Mouse (Mus musculus): ENCODE data around the gene Ddx6. TPM values are rescaled to one million over a fixed set of nuclear protein-coding genes. Genes with fewer than 3 reads are reported as not detected.

Gene Ddx6
- polyA plus RNA-seq, 1 experiment from 2014 or later: 10.9 TPM

DNA sequence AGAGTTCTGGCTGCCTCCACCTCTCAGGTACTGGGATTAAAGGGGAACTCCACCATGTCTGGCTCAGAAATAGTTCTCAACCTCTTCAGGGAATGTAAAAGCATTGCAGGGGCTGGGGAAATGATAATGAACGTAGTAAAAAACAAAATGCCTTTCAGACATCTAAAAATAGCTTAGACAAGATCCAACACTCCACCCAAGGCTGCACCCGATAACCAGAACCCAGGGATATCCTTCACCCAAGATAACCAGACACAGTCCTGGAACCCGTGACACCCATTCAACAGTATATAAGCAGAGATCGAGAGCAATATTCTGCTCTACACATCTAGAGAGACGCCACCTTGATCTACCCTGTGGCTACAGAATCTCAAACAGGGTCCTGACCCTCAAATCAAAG, 24.6 kb upstream of the Ddx6 start:
- no peaks in the 10 kb centered on the region for H3K9me3 ChIP-seq (replicated peaks)
- no peaks in the 10 kb centered on the region for H3K27me3 ChIP-seq
- H3K36me3 ChIP-seq: no peaks in the 10 kb centered on the region
- no peak for ATAC-seq (replicated peaks; ENCODE audit: insufficient number of reproducible peaks, insufficient read depth, low FRiP score, low read depth)
- H3K27ac ChIP-seq: no peak overlapping the region
- H3K4me1 ChIP-seq (replicated peaks): 0 out of 2 replicates have a peak, but pooled peaks cover 6% of the 10 kb centered on the region
- H3K4me3 ChIP-seq: no peak overlapping the region
- 59% methylated on average over 5 of the region's 5 CpGs for WGBS
- no peak overlapping the region for H3K9ac ChIP-seq
- H3K4me2 ChIP-seq: no peak overlapping the region

DNA sequence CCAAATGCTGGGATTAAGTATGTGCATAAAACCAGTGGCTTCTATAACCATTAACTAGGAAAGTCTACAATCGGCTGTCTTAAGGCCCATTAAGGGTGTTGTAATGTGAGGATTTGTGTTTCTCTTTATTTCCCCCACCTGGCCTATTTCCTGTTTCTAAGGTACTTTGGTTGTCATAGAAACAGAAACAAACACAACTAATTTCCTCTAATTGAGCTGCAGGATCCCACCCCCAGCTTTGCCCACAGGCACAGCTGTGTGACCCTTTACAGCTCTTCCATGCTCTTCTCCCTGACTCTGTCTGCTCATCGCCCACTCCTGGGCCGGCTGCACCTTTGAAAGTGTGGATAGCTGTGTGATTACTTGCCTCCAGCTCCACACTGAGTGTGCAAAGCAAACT, 23.3 kb upstream of the Ddx6 start:
- no peaks in the 10 kb centered on the region for H3K9me3 ChIP-seq (replicated peaks)
- ATAC-seq (replicated peaks; ENCODE audit: insufficient number of reproducible peaks, insufficient read depth, low FRiP score, low read depth): no peak
- H3K9ac ChIP-seq: no peak overlapping the region
- WGBS: 47% methylated on average over 3 of the region's 3 CpGs
- no peaks in the 10 kb centered on the region for H3K36me3 ChIP-seq
- no peak overlapping the region for H3K27ac ChIP-seq
- H3K4me2 ChIP-seq: no peak overlapping the region
- H3K27me3 ChIP-seq: no peaks in the 10 kb centered on the region
- H3K4me3 ChIP-seq: no peak overlapping the region
- H3K4me1 ChIP-seq (replicated peaks): 0 out of 2 replicates have a peak, but pooled peaks cover 6% of the 10 kb centered on the region

DNA sequence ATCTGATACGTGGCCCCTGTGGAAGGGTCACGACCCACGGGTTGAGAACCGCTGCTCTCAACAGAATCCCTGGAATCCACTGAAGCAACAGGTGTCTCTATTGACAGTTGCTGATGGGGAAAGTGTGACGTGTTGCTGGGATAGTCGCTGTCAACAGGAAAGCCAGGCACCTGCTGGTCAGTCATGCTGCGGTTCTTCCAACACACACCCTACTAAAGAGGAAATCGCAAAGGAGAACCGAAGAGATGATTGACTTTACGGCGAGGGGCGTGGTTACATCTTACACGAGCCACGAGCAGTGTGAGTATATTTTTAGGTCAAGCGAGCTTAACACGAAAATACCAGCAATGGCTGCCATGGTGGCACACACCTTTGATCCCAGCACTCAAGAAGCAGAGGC, 22.3 kb upstream of the Ddx6 start:
- no peaks in the 10 kb centered on the region for H3K36me3 ChIP-seq
- no peak overlapping the region for H3K4me3 ChIP-seq
- no peak overlapping the region for H3K27ac ChIP-seq
- no peak overlapping the region for H3K9ac ChIP-seq
- no peak overlapping the region for H3K4me2 ChIP-seq
- H3K4me1 ChIP-seq (replicated peaks): 0 out of 2 replicates have a peak, but pooled peaks cover 6% of the 10 kb centered on the region
- no peak for ATAC-seq (replicated peaks; ENCODE audit: insufficient number of reproducible peaks, insufficient read depth, low FRiP score, low read depth)
- WGBS: 68% methylated on average over 16 of the region's 16 CpGs
- no peaks in the 10 kb centered on the region for H3K27me3 ChIP-seq
- H3K9me3 ChIP-seq (replicated peaks): no peaks in the 10 kb centered on the region

DNA sequence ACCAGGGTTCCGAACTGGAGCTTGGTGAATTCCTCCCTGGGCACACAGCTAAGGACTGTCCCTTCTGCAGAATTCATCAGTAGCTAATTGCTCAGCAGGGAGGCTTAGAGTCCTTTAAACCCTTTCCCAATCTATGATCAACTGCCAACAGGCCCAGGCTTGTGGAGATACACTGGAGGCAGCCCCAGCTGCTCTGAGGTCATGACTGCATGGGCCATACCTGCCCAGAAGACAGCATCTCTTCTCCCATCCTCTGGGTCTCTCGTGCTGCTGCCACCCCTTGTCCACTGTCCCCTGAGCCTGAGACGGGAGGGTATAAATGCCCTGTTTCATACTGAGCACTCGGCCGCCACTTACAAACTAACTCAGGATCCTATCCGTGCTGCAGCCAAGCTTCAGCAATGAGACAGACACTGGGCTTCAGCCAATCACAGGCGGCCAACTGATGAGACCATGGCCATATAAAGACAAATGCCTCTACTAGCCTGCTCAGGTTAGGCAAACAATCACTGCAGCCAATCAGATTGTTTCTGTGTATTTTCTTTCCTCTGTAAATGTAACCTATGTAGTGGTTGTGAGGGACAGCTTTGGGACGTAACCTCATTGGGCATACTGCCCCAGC, 17.9 kb upstream of the Ddx6 start:
- 69% methylated on average over 8 of the region's 8 CpGs for WGBS
- no peak overlapping the region for H3K9ac ChIP-seq
- no peaks in the 10 kb centered on the region for H3K9me3 ChIP-seq (replicated peaks)
- H3K36me3 ChIP-seq: no peaks in the 10 kb centered on the region
- H3K4me1 ChIP-seq (replicated peaks): no peaks in the 10 kb centered on the region
- no peaks in the 10 kb centered on the region for H3K27me3 ChIP-seq
- no peak overlapping the region for H3K4me3 ChIP-seq
- H3K27ac ChIP-seq: no peak overlapping the region
- H3K4me2 ChIP-seq: no peak overlapping the region
- ATAC-seq (replicated peaks; ENCODE audit: insufficient number of reproducible peaks, insufficient read depth, low FRiP score, low read depth): no peak

DNA sequence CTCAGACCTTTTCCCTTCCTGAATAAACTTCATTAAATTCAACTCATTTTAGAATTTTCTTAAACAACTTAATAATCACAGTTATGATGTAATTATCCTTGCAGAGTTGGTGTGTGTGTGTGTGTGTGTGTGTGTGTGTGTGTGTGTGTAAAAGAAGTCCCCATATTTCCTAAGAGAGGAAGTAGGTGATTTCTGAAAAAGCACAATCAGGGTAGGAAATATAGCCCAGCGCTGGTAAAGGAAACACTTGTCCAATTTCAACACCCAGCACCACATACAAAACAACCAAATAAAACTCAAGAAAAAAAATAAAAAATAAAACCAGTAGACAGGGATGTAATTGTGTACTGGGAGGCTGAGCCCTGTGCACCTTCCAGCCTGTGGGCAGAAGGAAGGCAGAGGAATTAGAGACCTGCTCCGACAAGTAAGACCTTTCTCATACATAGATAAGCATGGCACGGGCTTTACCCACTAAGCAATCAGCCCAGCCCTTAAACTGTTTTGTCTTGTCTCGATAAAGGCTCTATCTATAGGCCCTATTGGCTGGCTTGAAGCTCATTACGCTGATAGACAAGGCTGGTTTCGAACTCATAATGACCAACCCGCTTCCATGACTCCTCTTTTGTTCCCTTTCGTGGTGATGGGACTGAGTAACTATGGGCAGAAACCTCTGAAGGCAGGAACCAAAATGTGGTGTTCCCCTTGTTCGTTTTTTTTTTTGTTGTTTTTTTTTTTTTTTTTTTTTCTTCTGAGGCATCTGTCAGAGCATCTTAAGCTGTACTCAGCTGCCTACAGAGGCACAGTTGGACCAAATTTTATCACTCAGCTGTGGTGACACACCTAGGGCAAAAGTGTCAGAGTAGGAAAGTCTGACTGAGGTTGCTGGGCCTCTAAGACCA, 17.2 kb upstream of the Ddx6 start:
- Histone ChIP-seq H3K4me1 (replicated peaks) (no peaks in the 10 kb centered on the region), H3K4me3 (no peak overlapping the region), H3K36me3 (no peaks in the 10 kb centered on the region), H3K27ac (no peak overlapping the region), H3K4me2 (no peak overlapping the region), H3K9ac (no peak overlapping the region), H3K9me3 (replicated peaks) (no peaks in the 10 kb centered on the region), H3K27me3 (no peaks in the 10 kb centered on the region)
- ATAC-seq (replicated peaks; ENCODE audit: insufficient number of reproducible peaks, insufficient read depth, low FRiP score, low read depth): no peak
- 76% methylated on average over 9 of the region's 9 CpGs for WGBS

DNA sequence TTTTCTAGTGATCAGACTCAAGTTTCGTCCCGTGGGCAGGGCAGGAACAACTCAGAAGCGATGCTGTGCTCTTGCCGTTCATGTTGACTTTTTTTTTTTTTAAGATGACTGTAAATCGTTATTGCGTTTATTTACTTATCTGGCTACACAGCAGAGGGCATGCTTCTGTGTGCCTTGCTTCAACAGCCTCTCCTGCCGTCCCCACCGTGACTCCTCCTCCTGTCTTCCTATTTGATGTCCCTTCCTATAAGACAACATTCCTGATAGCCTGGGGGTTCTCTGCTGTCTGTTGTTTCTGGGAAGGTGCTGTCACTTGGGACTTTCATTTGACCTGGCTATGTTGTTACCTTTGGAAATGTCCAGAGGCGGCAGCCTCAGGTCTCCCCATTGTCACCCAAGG, 16.1 kb upstream of the Ddx6 start:
- Histone ChIP-seq H3K4me1 (replicated peaks) (no peaks in the 10 kb centered on the region), H3K4me2 (no peak overlapping the region), H3K9me3 (replicated peaks) (no peaks in the 10 kb centered on the region), H3K4me3 (no peak overlapping the region), H3K9ac (no peak overlapping the region), H3K36me3 (no peaks in the 10 kb centered on the region), H3K27ac (no peak overlapping the region), H3K27me3 (no peaks in the 10 kb centered on the region)
- no peak for ATAC-seq (replicated peaks; ENCODE audit: insufficient number of reproducible peaks, insufficient read depth, low FRiP score, low read depth)
- 52% methylated on average over 9 of the region's 9 CpGs for WGBS

DNA sequence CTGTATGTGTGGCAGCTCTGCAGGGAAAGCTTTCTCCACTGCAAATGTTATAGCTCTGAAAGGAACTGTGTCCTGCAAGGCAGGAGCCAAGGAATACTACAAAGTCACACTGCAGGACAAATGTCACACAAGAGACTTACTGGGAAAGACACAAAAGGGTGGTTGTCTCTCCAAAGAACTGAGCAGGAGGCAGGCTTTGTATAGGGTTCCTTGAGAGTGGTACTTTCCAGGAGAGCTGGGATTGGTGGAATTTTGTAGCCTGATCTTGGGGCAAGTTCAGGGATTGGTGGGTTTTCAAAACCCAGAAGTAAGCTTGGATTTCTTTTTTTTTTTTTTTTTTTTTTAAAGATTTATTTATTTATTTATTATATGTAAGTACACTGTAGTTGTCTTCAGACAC, 15.6 kb upstream of the Ddx6 start:
- Histone ChIP-seq H3K4me2 (no peak overlapping the region), H3K36me3 (no peaks in the 10 kb centered on the region), H3K9ac (no peak overlapping the region), H3K4me1 (replicated peaks) (no peaks in the 10 kb centered on the region), H3K27ac (no peak overlapping the region), H3K9me3 (replicated peaks) (no peaks in the 10 kb centered on the region), H3K4me3 (no peak overlapping the region), H3K27me3 (no peaks in the 10 kb centered on the region)
- ATAC-seq (replicated peaks; ENCODE audit: insufficient number of reproducible peaks, insufficient read depth, low FRiP score, low read depth): no peak

DNA sequence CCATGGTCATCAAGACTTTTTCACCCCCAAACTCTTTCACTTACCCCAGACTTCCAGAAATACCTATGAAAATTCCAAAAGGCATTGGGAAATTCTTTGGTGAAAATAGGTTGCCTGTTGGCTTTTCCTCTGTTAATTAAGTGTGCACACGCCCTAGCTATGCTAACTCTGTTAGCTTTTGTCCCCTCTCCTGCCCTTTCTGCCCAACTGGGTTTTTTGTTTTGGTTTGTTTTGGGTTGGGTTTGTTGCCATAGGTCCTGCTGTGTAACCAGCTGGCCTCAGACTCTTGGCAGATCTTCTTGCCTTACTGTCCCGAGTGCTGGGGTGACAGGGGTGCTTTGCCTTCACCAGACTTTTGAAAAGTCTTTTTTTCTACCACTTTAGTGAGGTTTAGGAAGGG, 13.7 kb upstream of the Ddx6 start:
- no peak for ATAC-seq (replicated peaks; ENCODE audit: insufficient number of reproducible peaks, insufficient read depth, low FRiP score, low read depth)
- H3K9ac ChIP-seq: no peak overlapping the region
- H3K4me2 ChIP-seq: no peak overlapping the region
- no peaks in the 10 kb centered on the region for H3K4me1 ChIP-seq (replicated peaks)
- H3K9me3 ChIP-seq (replicated peaks): no peaks in the 10 kb centered on the region
- H3K27me3 ChIP-seq: no peaks in the 10 kb centered on the region
- H3K4me3 ChIP-seq: no peak overlapping the region
- H3K36me3 ChIP-seq: no peaks in the 10 kb centered on the region
- WGBS: 38% methylated on average over 2 of the region's 2 CpGs
- H3K27ac ChIP-seq: no peak overlapping the region

DNA sequence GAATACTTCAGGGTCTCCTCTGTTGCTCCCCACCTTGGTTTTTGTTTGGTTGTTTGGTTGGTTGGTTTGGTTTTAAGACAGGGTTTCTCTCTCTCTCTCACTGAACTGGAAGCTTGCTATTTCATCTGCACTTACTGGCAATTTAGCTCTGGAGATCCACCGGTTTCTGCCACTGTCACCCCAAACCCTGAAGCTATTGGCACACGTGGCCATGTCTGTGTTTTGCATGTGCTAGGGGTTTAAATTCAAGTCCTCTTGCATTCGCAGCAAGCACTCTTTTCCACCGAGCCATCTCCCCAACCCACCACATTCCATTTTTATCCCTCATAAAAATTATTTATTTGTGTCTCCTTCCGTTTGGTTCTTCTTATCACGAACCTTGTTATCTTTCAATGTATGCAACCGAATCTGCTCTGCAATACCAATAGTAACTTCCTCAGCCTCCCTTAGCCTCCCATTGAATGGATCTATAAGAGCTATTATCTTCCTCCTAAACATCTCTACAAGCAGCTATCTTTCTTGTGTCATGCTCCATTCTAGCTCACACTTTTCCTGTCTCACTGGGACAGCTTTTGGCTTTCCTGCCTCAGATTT, 13.0 kb upstream of the Ddx6 start:
- no peak for ATAC-seq (replicated peaks; ENCODE audit: insufficient number of reproducible peaks, insufficient read depth, low FRiP score, low read depth)
- H3K9me3 ChIP-seq (replicated peaks): no peaks in the 10 kb centered on the region
- 58% methylated on average over 7 of the region's 7 CpGs for WGBS

DNA sequence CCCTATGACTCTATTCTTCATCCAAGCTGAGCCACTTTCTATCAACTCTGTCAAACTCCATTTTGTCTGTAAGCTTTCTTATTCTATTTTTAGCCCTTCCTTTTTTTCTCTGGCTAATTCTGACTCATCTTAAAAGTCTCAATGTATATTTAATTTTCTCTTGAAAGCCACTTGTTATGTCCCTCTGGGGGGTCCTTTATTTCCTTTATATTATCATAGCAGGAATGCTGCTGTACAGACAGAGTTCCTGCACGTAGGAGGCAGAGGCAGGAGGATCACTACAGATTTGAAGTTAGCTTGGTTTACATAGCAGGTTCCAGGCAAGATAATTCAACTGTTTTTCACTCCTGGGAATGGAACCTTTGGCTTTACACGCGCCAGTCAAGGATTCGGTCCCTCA, 11.5 kb upstream of the Ddx6 start:
- 80% methylated on average over 4 of the region's 4 CpGs for WGBS
- Histone ChIP-seq H3K4me3 (no peak overlapping the region), H3K9ac (no peak overlapping the region), H3K36me3 (no peaks in the 10 kb centered on the region), H3K4me1 (replicated peaks) (0 out of 2 replicates have a peak, but pooled peaks cover 3% of the 10 kb centered on the region), H3K27ac (no peak overlapping the region), H3K9me3 (replicated peaks) (no peaks in the 10 kb centered on the region), H3K27me3 (no peaks in the 10 kb centered on the region), H3K4me2 (no peak overlapping the region)
- no peak for ATAC-seq (replicated peaks; ENCODE audit: insufficient number of reproducible peaks, insufficient read depth, low FRiP score, low read depth)

More for the DNA sequence above, 13.0 kb upstream of the Ddx6 start:
- Histone ChIP-seq H3K4me1 (replicated peaks) (0 out of 2 replicates have a peak, but pooled peaks cover 1% of the 10 kb centered on the region), H3K27me3 (no peaks in the 10 kb centered on the region), H3K4me2 (no peak overlapping the region), H3K36me3 (no peaks in the 10 kb centered on the region), H3K9ac (no peak overlapping the region), H3K4me3 (no peak overlapping the region), H3K27ac (no peak overlapping the region)

DNA sequence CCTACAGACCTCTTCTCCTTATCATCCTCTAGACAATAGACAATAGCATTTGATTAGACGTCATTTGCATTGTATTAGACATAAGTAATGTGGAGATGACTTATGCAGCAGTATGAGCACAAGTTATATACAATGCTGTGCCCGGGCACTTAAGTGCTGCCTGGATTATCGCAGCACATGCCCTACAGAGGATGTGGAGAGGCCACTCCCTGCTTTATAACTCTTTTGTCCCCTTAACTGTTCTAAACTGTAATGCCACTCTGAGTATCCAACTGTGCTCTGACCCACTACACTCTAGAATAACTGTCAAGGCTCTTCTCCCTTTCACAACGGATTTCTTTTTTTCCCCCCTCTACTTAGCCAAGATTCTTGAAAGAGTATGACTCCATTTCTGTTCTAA, 10.8 kb upstream of the Ddx6 start:
- no peak overlapping the region for H3K9ac ChIP-seq
- H3K4me3 ChIP-seq: no peak overlapping the region
- H3K9me3 ChIP-seq (replicated peaks): no peaks in the 10 kb centered on the region
- H3K27me3 ChIP-seq: no peaks in the 10 kb centered on the region
- ATAC-seq (replicated peaks; ENCODE audit: insufficient number of reproducible peaks, insufficient read depth, low FRiP score, low read depth): no peak
- peaks cover 9% of the 10 kb centered on the region for H3K4me1 ChIP-seq (replicated peaks)
- H3K27ac ChIP-seq: no peak overlapping the region
- WGBS: 72% methylated on average over 4 of the region's 4 CpGs
- no peak overlapping the region for H3K4me2 ChIP-seq
- no peaks in the 10 kb centered on the region for H3K36me3 ChIP-seq
